Mouse (Mus musculus): ENCODE data around the gene Synj2.

GRCm38 (mm10) chr17:5999039-5999543 is 58.0 kb downstream of the Synj2 start:
- TF ChIP-seq POLR2A (IDR thresholded peaks at IDR 0.05; ENCODE audit: borderline replicate concordance, control insufficient read depth, low read depth, low read length) (no peak), CTCF (IDR thresholded peaks at IDR 0.05; ENCODE audit: control insufficient read depth, insufficient read depth, low read length) (no peak)

Measured in bone marrow, adult 2 months (tissue).